Mouse (Mus musculus) testis, adult 2 months (tissue): ENCODE measurements around the gene Bid. TPM values are rescaled to one million over a fixed set of nuclear protein-coding genes. Genes with fewer than 3 reads are reported as not detected.
"Not testable (repeated sequence)": the region's sequence is repeated elsewhere in the genome, so short reads cannot be mapped to it uniquely, and the experiment has no call there.

ENCODE experiments used
- H3K27ac ChIP-seq: fragments of 200-500 bp; 2 replicates; pipeline ENCODE4 v1.5.1; 2012; ENCODE audit warnings: low read depth, low read length; ENCODE audit not compliant: control insufficient read depth, insufficient read depth
- H3K27me3 ChIP-seq: fragments of 200-500 bp; 2 replicates; pipeline ENCODE4 v1.6.1; 2012; ENCODE audit warnings: mild to moderate bottlenecking, low read length, moderate library complexity; ENCODE audit not compliant: control insufficient read depth, insufficient read depth
- H3K36me3 ChIP-seq: fragments of 200-500 bp; 2 replicates; pipeline ENCODE4 v1.6.1; 2012; ENCODE audit warnings: mild to moderate bottlenecking, low read length; ENCODE audit not compliant: control insufficient read depth, insufficient read depth
- H3K4me1 ChIP-seq: fragments of 200-500 bp; 2 replicates; pipeline ENCODE4 v1.6.1; 2012; ENCODE audit warnings: low read length; ENCODE audit not compliant: control insufficient read depth, insufficient read depth
- H3K4me3 ChIP-seq: fragments of 200-500 bp; 2 replicates; pipeline ENCODE4 v1.5.1; 2012; ENCODE audit warnings: low read depth, mild to moderate bottlenecking, low read length, moderate library complexity, mixed read lengths; ENCODE audit not compliant: control insufficient read depth
- CTCF ChIP-seq: fragments of 200-500 bp; IDR thresholded peaks from 2 replicates; pipeline ENCODE4 v1.5.1; 2012; ENCODE audit warnings: low read depth, mild to moderate bottlenecking, inconsistent platforms, low read length, moderate library complexity; ENCODE audit not compliant: control insufficient read depth, insufficient read depth, insufficient replicate concordance
- POLR2A ChIP-seq: fragments of 200-500 bp; IDR thresholded peaks from 2 replicates; pipeline ENCODE4 v1.6.1; 2012; ENCODE audit warnings: low read depth, mild to moderate bottlenecking, inconsistent platforms, low read length, moderate library complexity; ENCODE audit not compliant: control insufficient read depth
- polyA plus RNA-seq: library from polyadenylated mRNA; depleted of rRNA; stranded (reverse); fragments of >200 nt; gene quantifications from 2 replicates; pipeline ENCODE4 v1.2.3, GENCODE M21; 2012; rRNA removed

Gene Bid
- polyA plus RNA-seq, 1 experiment: 2.6 TPM

DNA sequence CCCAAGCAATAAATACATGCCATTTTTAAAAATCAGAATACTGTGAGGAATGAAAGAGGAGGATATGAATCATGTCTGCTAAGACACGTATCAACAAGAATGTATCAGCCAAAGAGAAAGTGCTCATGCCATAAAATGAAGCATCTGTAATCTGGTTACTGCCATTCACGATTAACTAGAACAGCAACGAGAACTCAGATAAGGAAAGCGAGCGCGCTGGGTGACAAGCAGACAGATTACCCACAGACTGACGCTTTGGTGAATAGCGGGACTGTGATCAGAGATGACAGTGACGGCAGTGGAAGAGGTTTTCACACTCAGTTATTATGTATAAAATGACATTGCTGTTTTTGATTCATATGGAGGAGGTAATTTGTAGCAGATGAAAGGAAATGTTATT is 42.8 kb downstream of the Bid start:
- no peaks in the 10 kb centered on the region for H3K27me3 ChIP-seq
- no peak overlapping the region for H3K27ac ChIP-seq
- TF ChIP-seq CTCF (no peak), POLR2A (no peak)
- no peak overlapping the region for H3K4me3 ChIP-seq
- no peaks in the 10 kb centered on the region for H3K4me1 ChIP-seq
- no peaks in the 10 kb centered on the region for H3K36me3 ChIP-seq

DNA sequence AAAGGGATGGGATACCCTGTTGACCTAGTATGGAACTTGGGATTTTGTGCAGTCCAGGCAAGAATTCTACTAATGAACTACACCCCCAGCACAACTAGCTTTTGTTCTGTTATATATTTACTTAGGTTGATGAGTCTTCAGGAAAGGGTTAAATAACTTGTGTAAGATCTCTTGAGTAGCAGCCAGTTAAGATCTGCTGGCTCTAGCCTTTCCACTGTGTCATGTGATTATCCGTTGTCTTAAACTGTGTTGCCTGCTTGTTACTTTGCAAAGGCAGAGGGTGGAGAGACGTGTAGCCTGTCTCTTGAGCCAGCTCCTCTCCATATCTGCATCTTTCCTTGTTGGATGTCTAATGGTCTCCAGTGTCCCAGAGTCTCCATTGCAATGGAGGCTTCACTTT is 45.4 kb downstream of the Bid start:
- no peak overlapping the region for H3K4me3 ChIP-seq
- no peak overlapping the region for H3K27ac ChIP-seq
- H3K36me3 ChIP-seq: no peaks in the 10 kb centered on the region
- H3K27me3 ChIP-seq: no peaks in the 10 kb centered on the region
- TF ChIP-seq CTCF (no peak), POLR2A (no peak)
- H3K4me1 ChIP-seq: no peaks in the 10 kb centered on the region

DNA sequence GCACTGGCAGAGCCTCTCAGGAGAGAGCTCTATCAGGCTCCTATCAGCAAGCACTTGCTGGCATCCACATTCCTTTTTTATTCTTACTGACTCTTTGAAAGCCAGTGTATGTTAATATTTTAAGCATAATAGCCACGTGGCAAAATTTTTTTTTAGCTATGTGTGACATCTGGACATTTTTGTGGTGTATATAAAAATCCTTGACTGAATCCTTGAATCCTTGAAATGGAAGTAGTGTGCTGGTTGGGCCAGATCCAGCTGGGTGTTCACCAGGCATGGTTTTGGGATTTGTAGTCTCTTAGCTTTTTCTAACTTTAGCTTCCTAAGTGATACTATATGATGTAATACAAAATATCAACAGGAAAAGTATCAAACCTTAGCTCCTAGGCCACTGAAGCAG is 47.8 kb downstream of the Bid start:
- TF ChIP-seq CTCF: no peak
- no peak for TF ChIP-seq POLR2A
- Histone ChIP-seq H3K36me3 (no peaks in the 10 kb centered on the region), H3K27me3 (no peaks in the 10 kb centered on the region), H3K27ac (no peak overlapping the region), H3K4me3 (no peak overlapping the region), H3K4me1 (no peaks in the 10 kb centered on the region)

DNA sequence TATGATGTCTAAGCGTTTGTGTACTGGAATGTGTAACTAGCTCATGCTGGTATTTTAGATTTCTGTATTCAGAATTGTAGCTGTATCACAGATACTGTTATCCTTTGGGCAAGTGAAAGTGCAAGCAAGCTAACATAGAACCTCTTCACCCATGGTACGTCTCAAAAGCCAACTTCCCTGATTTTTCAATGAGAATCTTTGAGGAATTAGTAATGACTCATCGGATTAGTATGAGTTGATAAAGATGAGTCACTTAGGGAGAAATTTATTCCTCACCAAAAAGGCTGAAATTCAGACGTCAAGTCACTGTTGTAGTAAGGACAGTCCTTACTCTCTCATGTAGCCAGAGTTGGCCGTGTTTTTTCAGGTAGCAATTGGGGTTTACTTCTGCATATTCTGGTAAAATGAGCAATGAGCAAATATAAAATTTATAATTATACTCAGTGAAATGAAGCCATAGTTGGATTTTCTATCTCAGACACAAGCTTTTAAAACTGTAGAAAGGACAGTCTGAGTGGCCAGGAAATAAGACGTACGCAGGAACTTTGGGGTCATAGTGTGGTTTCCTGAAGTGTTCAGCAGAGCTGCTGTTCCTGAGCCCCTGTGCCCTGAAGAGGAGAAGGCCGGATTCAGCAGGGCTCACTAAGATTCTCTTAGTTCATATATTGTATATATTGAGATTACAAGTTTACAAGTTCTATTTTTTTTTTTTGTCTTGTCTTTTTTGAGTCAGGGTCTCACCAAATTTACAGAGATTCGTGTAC is 50.4 kb downstream of the Bid start:
- Histone ChIP-seq H3K4me1 (no peaks in the 10 kb centered on the region), H3K36me3 (no peaks in the 10 kb centered on the region), H3K27me3 (no peaks in the 10 kb centered on the region), H3K27ac (no peak overlapping the region), H3K4me3 (no peak overlapping the region)
- TF ChIP-seq POLR2A (no peak), CTCF (no peak)

DNA sequence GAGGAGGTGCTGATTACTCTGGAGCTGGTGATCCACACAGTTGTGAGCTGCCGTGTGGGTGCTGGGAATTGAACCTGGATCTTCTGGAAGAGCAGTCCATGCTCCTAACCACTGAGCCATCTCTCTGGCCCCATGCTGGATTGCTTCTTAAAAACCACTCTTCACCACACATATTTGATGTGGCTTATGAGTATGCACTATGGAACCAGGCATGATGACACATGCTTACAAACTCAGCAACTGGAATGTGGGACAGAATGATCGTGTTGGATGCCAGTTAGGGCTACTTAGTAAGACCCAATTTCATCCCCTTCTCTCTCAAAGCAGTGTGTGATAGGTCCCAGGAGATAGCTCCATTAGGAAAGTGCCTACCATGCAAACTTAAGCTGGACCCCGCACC is 56.6 kb downstream of the Bid start:
- no peak overlapping the region for H3K27ac ChIP-seq
- no peaks in the 10 kb centered on the region for H3K27me3 ChIP-seq
- H3K36me3 ChIP-seq: no peaks in the 10 kb centered on the region
- no peak overlapping the region for H3K4me3 ChIP-seq
- TF ChIP-seq POLR2A (no peak), CTCF (no peak)
- H3K4me1 ChIP-seq: no peaks in the 10 kb centered on the region

DNA sequence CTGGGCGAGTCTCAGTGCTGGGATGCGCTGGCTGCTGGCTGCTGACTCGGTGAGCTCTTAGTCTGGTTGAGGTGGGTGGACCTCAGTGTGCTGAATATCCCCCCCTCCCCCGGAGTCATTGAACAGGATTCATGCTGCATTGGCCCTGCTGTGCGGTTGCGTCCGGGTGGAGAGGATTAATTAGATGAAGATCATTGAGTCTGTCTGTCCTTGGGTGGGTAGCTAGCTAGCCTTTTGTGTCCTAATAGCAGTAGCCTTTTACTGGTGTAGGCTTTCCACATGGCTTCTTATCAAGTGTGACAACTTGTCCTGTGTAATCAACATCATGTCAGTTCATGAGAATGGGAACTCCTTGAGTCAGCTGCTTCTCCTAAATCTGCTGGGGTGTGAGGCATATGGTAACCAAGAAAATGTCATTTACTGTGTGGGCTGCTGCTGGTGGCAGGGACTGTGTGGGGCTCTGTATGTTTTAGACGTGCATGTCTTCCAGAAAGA is 58.4 kb downstream of the Bid start:
- Histone ChIP-seq H3K4me1 (no peaks in the 10 kb centered on the region), H3K27me3 (no peaks in the 10 kb centered on the region), H3K27ac (no peak overlapping the region), H3K36me3 (no peaks in the 10 kb centered on the region), H3K4me3 (no peak overlapping the region)
- TF ChIP-seq POLR2A: no peak
- TF ChIP-seq CTCF: no peak

DNA sequence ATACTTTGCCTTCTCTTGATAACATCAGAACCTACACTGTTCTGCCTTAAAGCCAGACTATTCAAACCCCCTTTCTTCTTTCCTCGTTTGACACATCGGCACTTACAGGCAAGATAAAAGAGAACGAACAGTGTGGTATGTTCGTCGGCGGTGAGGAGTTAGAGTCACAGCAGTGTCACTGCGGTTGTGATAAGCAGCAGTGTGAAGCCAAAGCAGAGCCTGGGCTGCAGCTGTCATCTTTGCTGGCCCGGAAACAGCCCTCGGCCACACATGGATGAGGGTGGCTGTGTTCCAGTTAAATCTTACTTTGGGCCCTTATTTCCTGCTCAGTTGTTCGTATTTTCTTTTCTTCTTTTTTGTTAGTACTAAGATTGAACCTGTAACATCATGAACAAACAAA is 62.2 kb downstream of the Bid start:
- H3K27me3 ChIP-seq: no peaks in the 10 kb centered on the region
- no peaks in the 10 kb centered on the region for H3K36me3 ChIP-seq
- H3K4me1 ChIP-seq: no peaks in the 10 kb centered on the region
- no peak overlapping the region for H3K27ac ChIP-seq
- H3K4me3 ChIP-seq: no peak overlapping the region
- no peak for TF ChIP-seq CTCF
- no peak for TF ChIP-seq POLR2A

DNA sequence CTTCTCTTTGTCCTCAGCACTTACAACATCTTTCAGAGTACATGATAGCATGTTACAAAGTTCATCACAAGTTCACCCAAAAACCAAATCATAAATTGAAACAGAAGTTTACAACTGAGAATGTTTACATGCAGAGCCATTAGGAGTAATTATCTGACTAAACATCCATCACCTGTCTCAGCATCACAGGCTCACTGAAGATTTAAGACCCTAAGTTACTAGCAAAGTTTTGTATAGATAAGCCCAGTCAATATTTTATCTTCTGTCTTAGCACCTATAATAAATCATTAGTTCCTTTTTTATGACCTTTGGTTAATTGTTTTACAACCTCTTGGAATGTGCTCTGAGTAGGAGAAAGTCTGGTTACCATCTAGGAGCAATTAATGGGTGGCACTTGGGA is 65.9 kb downstream of the Bid start:
- not testable (repeated sequence) for H3K4me3 ChIP-seq, H3K27ac ChIP-seq, H3K4me1 ChIP-seq, H3K36me3 ChIP-seq, H3K27me3 ChIP-seq

Other genes starting within 250 kb of the Bid start
- gene Slc25a18, start 143.3 kb downstream of the Bid start, polyA plus RNA-seq: 5.8 and 6.5 TPM in 2 replicates
- gene Atp6v1e1, start 94.1 kb downstream of the Bid start, polyA plus RNA-seq: 32.6 and 33.7 TPM in 2 replicates
- gene Bcl2l13, start 80.6 kb downstream of the Bid start, polyA plus RNA-seq: 23.8 and 27.9 TPM in 2 replicates
- gene Mical3, start 214.1 kb upstream of the Bid start, polyA plus RNA-seq: 199 and 216 TPM in 2 replicates